Mouse (Mus musculus) CH12.LX (cell line): ENCODE results near the gene Mtfr1l.

ENCODE experiments used
- CTCF ChIP-seq, 2 experiments: IDR thresholded peaks in 1 of 2; conservative IDR thresholded peaks in 1 of 2; 2 replicates each; pipeline ENCODE4 v1.5.1; 2011 to 2012; ENCODE audit warnings: low read depth in 2 of 2, low read length in 2 of 2, improper control_type of control experiment in 1 of 2, inconsistent platforms in 1 of 2, mild to moderate bottlenecking in 1 of 2, moderate library complexity in 1 of 2
- MAX ChIP-seq: IDR thresholded peaks from 2 replicates; pipeline ENCODE4 v1.6.1; 2011; ENCODE audit warnings: low read length, improper control_type of control experiment
- ZC3H11A ChIP-seq: IDR thresholded peaks from 2 replicates; pipeline ENCODE4 v1.6.1; 2012; ENCODE audit warnings: low read depth, mild to moderate bottlenecking, inconsistent platforms, low read length, improper control_type of control experiment

GRCm38 (mm10) chr4:134555956-134556580 is 20.9 kb upstream of the Mtfr1l start:
- TF ChIP-seq CTCF (conservative IDR thresholded peaks at IDR 0.05 in 1 of 2, IDR thresholded peaks at IDR 0.05 in 1 of 2; ENCODE audit: low read depth in 2 of 2, low read length in 2 of 2) (peak in 1 of 2 experiments; percentile 39; a peak in 2 of 4 replicates), ZC3H11A (no peak), MAX (no peak)
